Mouse (Mus musculus) spleen, postnatal 14 days (tissue): ENCODE measurements around the gene Hoxb6.

Source experiments
- DNase-seq, 2 experiments: peaks; one replicate each; pipeline ENCODE4 v3.0.0; 2021 to 2022; ENCODE audit warnings: low spot score in 2 of 2

Gene Hoxb6

DNA sequence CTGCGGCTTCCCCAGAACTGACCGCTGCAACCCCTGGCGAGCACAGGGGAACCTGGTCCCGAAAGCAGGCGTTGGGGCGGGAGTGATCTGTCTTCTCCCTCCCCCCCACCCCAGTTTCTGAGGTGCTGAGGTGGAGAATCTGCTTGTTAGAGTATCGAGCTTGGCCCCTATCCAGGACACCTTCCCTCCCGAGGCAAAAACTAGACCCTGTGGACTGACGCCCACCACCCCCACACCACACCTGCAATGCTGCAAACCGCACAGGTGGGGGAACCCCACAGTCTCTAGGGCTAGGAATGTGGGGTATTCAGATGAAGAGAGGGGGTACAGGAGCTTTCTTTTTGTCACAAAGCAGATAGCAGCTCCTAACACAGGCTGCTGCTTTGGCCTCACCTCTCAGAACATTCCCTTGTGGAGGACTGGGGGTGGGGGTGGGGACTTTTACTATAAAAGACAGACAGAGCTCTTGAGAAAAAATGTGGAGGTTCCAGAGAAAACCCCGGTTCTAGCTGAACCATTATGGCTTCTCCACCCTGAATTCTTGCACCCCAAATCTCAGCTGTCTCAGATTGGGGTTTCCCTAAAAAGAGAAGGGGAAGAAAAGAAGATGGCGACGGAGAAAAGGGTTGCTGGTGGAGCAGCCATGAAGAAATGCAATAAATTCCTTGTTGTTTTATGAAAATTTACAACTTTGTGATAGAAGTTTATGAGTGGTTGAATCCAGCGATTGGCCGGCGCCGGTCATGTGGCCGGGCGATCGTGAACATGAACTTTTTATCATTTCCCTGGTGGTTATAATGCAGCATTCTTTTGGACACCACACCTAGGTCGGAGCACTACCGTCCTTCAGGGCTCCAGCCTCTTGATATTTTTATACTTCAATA is at the start of gene Hoxb6:
Gene Hoxb6, plus strand, starts transcription at position 796 of the 884 bp plus-strand sequence.
- DNase-seq: no peak

GRCm38 (mm10) chr11:96250901-96251300 is 41.4 kb upstream of the Hoxb6 start:
- DNase-seq: no peak

- no peak for DNase-seq
These were observed 40.7 kb upstream of the Hoxb6 start for GRCm38 (mm10) chr11:96251480-96252031.

DNA sequence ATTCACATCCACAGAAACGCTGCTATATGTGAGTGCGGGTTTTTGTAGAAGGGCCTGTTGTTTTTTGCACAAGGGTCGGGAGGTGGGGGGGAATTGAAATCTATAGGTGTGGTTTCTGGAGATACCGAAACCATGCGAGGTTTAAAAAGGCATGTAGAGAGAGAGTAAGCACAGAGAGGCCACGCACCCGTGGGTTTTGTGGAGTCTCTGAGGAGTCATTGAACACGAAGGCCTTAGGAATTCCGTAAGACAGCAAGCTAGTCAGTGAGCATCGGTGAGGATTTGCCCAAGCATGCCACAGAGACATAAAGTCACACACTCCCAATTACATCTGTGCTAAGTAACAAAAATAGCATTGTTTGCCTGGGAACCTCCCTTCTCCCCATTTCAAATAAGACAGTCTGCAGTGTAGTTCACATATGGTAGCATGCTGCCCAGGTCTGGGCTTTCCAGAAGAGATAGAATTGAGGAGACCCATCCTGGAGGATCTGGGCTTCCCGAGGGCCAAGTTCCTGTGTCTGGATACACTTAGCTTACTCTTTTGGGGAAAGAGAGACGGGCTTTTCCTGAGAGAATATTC is 39.6 kb upstream of the Hoxb6 start:
- DNase-seq: no peak

DNA sequence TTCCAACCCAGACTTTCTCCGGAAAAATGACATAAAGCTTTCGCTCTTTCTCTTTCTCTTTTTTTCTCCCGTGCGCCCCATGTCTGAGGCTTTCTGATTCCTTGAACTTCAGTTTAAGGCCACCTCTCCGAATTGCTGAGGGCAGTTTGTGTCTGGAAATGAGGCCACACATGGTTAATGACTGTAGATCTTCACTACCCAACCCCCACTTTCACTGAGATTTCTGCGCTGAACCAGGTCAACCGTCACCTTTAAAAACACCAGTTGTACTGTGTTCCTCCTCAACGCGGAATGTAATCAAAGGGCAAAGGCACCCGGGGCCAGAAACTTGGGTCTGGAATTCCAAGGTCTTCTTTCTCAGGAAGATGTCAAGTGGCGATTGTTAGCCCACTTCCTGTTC is 38.1 kb upstream of the Hoxb6 start:
- no peak for DNase-seq

GRCm38 (mm10) chr11:96255111-96255995 is 36.9 kb upstream of the Hoxb6 start:
- DNase-seq: no peak

DNA sequence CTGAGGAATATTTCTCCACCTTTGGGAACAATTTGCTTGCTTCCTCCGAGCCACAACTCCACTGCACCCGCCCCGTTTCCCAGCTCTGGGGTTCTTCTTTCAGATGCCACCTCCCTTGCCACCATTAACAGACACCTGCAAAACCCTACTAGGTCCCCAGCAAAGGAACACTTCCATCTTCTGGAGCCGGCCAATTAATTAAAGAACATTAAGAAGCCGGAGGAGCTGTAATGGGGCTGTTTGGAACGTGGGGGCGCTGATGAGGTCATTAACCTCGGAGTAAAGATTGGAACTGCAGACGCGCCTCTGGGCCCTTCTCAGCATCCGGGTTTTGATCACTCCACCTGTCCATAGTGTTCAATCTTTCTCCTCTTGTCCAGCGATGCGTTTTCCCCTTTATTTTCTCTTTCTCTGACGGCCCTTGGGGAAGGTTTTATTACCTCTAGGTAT is 36.3 kb upstream of the Hoxb6 start:
- DNase-seq: no peak

GRCm38 (mm10) chr11:96257141-96257540 is 35.1 kb upstream of the Hoxb6 start:
- no peak for DNase-seq

DNA sequence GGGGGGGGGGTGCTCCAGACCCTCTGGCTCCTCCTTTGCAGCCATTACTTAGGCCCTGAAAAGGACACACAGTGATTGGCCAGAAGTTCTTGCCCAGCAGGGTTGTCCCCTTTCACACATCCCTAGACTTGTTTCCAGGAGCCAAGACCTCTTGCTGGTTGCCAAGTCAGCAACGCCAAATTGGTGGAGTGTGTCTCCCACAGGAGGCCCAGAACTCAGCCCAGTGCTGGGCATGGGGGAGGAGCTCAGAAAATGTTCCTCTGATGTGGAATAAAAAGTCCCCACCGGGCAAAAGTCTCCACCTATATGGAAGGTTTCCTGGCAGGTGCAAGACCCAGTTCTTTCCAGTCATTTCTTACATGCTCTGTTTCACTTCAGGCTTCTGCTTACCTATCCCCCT is 33.2 kb upstream of the Hoxb6 start:
- DNase-seq: no peak

DNA sequence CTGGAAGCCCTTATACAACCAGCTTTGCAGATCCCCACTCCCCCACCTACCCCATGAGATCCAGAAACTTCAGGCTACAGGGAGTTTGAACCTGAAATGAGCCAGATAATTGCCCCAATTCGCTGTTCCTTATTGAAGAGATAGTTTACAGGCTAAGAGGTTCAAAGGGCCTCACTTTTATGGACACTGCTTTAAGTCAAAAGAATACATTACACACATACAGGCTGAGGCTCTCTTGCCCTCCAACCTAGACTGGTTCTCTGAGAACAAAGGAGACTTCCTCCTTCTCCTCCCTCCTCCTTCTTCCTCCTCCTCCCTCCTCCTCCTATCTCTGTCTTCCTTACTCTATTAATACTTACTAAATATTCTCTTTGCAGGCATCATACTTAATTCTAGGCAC is 32.8 kb upstream of the Hoxb6 start:
- DNase-seq: no peak

DNA sequence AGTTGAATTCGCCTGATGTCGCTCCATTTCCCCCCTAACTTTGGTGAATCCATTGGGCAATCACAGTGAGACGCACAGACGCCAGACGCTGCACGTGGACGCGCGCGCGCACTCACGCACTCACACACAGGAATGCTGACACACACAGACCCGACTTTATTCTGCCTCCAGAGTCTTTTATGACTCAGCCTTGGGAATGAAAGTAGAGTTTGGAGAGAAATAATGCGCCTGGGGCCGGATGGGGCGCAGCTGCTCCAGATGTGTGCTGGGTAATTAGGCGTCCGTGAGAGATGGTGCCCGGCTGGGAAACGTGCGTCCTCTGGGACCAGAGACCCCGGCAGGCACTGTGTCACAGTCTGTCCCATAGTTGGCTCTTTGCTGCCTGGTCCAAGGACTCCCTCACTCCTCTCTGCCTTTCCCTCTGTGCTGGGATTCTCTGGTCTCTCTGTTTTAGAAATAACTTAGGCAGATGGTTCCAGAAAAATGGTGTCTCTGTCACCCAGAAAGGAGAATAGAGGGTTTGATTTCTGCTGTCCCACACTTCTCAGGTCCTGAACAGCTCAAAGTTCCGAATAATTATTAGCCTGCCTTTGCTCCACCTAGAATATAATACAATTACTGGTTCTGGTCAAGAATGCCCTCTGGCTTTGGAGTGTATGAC is 31.8 kb upstream of the Hoxb6 start:
- DNase-seq: no peak

GRCm38 (mm10) chr11:96261323-96261890 is 30.9 kb upstream of the Hoxb6 start:
- peak in 1 of 2 experiments; percentile 37 for DNase-seq

- DNase-seq: no peak
These were observed 29.9 kb upstream of the Hoxb6 start for GRCm38 (mm10) chr11:96262262-96262830.

- no peak for DNase-seq
These were observed 28.5 kb upstream of the Hoxb6 start for GRCm38 (mm10) chr11:96263636-96264389.

GRCm38 (mm10) chr11:96264390-96265020 is 27.8 kb upstream of the Hoxb6 start:
- DNase-seq: no peak

DNA sequence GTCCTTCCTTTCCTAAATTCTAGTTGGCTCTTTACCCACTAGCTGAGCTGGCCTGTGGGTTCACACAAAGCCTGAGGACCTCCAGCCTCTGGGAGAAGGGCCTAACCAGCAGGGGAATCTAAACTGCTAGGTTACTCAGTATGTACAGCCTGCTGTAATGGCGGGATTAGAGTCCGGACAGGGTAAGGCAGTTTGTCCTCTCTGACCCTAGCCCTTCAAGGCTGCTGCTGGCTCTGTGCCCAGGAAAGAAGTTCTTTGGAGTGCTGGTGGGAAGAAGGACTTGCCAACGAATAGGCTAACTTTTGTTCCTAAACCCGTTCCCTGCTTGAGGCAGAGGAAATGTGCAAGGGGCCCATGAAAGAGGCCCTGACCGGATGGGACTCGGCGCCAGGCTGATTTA is 26.3 kb upstream of the Hoxb6 start:
- DNase-seq: no peak

- no peak for DNase-seq
These were observed 25.0 kb upstream of the Hoxb6 start for GRCm38 (mm10) chr11:96267021-96267920.

GRCm38 (mm10) chr11:96268031-96268745 is 24.1 kb upstream of the Hoxb6 start:
- DNase-seq: no peak
